Mouse (Mus musculus): ENCODE results near the gene Ppargc1a. TPM values are rescaled to one million over a fixed set of nuclear protein-coding genes. Genes with fewer than 3 reads are reported as not detected.

Ppargc1a gene
- polyA plus RNA-seq, 1 experiment from 2014 or later, result 2.7 TPM

DNA sequence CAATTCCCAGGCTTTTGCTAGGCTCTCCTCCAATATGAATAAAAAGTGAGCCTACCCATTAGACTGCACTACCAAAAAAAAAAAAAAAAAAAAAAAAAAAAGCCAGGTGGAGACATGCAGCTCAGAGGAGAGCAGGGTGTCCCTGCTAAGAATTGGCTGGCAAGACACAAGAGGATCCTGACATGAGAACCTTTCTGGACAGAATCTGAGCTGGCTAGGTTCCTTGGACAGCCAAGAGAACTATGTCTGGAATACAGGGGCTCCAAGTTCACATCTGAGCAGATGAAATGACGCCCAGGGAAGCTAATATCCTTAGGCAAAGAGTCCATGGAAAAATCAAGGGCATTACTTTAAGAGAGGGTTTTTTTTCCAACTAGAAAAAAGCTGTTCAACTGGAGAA lies 33.1 kb downstream of the Ppargc1a start:
- no peak overlapping the region for H3K4me2 ChIP-seq
- no peak overlapping the region for H3K4me3 ChIP-seq
- 68% methylated on average over 1 of the region's 1 CpGs for WGBS
- H3K9ac ChIP-seq, result no peak overlapping the region
- H3K27me3 ChIP-seq, result no peaks in the 10 kb centered on the region
- no peaks in the 10 kb centered on the region for H3K36me3 ChIP-seq
- ATAC-seq (ENCODE audit: insufficient number of reproducible peaks, low FRiP score, low TSS enrichment, low read depth), result no peak
- H3K27ac ChIP-seq, result no peak overlapping the region
- no peaks in the 10 kb centered on the region for H3K9me3 ChIP-seq
- H3K4me1 ChIP-seq, result no peaks in the 10 kb centered on the region

DNA sequence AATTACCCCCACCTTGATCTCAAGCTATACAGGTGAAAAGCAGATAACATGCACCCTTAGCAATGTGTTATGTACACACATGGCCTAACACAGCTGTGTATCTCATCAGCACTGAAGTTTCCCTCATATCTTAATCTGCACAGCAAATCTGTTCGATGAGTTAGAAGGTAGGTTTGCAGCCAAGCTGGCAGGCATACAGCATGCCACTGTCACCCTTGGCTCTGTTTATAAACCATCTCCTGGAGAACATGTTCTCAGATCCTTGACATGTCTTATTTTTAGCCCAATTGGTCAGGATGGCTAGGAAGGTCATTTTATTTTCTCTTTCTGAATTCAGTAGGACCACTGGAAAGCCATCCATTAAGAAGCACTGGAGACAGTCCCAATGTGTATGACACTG lies 36.2 kb downstream of the Ppargc1a start:
- Histone ChIP-seq H3K36me3 (no peaks in the 10 kb centered on the region), H3K4me3 (no peak overlapping the region), H3K9me3 (no peaks in the 10 kb centered on the region), H3K9ac (no peak overlapping the region), H3K4me1 (no peaks in the 10 kb centered on the region), H3K27me3 (no peaks in the 10 kb centered on the region), H3K4me2 (no peak overlapping the region), H3K27ac (no peak overlapping the region)
- no peak for ATAC-seq (ENCODE audit: insufficient number of reproducible peaks, low FRiP score, low TSS enrichment, low read depth)
- WGBS, result 77% methylated on average over 1 of the region's 1 CpGs

DNA sequence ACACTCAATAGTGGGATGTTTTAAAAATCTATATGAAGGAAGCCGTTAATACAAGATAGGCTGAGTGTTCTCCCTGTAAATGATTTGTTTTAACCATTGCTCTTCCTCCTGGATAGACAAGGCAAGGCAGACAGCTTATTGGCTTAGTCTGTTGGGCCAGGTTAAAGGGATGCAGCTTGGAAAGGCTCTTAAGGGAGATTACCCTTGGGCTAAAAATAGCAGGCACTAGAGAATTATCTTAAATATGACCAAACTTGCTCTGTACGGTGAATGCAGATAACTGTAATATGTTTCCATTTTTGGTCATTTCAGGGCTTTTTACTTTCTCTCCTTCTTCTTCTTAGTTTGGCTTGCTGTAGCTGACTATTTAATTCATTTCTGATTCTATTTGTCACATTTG lies 38.1 kb downstream of the Ppargc1a start:
- Histone ChIP-seq H3K27me3 (no peaks in the 10 kb centered on the region), H3K9ac (no peak overlapping the region), H3K4me3 (no peak overlapping the region), H3K27ac (no peak overlapping the region), H3K4me1 (no peaks in the 10 kb centered on the region), H3K9me3 (no peaks in the 10 kb centered on the region), H3K36me3 (no peaks in the 10 kb centered on the region), H3K4me2 (no peak overlapping the region)
- ATAC-seq (ENCODE audit: insufficient number of reproducible peaks, low FRiP score, low TSS enrichment, low read depth), result no peak
- 69% methylated on average over 2 of the region's 2 CpGs for WGBS

DNA sequence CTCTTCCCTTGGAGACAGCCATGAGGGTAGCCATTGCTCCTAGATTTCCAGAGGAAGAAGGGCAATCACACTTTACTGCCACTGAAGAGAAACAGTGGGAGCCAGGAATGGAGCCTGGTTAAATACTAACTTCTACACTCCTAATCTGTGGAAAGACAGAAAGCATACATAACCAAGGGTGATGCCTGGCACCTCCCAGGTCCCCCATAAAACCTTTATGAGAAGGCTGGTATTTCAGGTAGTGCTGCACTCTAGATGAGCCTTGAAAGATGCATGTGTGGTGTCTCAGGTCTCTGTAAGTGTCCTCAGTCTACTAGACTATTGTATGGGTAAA lies 39.4 kb downstream of the Ppargc1a start:
- no peak for ATAC-seq (ENCODE audit: insufficient number of reproducible peaks, low FRiP score, low TSS enrichment, low read depth)
- no peaks in the 10 kb centered on the region for H3K4me1 ChIP-seq

DNA sequence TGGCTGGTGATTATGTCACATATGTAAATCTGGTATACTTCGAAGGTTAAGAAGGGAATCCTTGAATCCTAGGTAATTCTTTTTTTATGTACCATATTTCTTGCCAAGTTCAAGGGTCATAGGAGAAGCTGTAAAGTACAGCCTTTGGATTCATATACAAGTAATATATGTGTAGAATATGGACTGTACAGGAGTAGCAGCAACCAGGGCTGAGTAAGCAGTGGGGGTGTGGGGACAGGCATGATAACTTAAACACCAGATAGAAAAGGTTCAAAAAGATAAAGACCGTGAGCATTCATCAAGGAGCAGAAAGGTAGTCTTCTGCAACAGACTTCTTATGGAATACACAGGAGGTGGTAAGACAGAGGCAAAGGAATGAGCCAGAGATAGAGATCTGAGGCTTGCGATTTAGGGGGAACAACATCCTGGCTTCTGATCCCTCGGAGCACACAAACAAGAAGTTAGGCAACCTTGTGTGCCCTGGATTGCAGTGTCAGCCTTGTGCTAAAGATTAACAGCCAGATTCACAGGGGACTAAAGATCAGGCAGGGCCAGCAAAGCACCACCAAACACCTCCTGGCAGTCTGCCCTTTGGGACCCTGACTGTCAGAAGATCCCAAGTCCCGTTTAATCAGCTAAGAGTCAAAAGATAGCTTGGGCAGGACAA lies 39.9 kb downstream of the Ppargc1a start:
- Histone ChIP-seq H3K27me3 (no peaks in the 10 kb centered on the region), H3K4me1 (no peaks in the 10 kb centered on the region), H3K4me2 (no peak overlapping the region), H3K4me3 (no peak overlapping the region), H3K9ac (no peak overlapping the region), H3K27ac (no peak overlapping the region), H3K36me3 (no peaks in the 10 kb centered on the region), H3K9me3 (no peaks in the 10 kb centered on the region)
- no peak for ATAC-seq (ENCODE audit: insufficient number of reproducible peaks, low FRiP score, low TSS enrichment, low read depth)
- 79% methylated on average over 5 of the region's 5 CpGs for WGBS

More for the DNA sequence above, 39.4 kb downstream of the Ppargc1a start:
- no peaks in the 10 kb centered on the region for H3K9me3 ChIP-seq
- no peak overlapping the region for H3K4me2 ChIP-seq
- H3K36me3 ChIP-seq, result no peaks in the 10 kb centered on the region
- no peak overlapping the region for H3K27ac ChIP-seq
- H3K4me3 ChIP-seq, result no peak overlapping the region
- H3K27me3 ChIP-seq, result no peaks in the 10 kb centered on the region
- no peak overlapping the region for H3K9ac ChIP-seq

DNA sequence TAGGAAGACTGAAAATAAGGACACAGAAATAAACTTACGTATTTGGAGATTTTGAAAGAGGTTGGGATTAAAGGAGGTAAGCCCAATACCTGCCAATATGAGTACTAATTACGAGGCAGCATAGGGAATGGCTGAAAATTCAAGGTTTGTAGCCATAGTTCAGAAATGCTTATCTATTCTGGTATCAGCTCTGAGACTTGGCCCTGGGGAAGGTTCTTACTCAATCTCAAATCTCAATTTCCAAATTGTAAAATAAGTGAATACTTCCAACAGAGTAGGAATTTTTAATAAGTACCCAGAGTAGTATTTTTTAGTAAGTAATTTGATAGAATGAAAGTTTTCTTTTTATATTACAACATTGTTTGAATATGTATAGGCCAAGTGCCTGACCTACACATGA lies 41.7 kb downstream of the Ppargc1a start:
- no peak overlapping the region for H3K4me2 ChIP-seq
- 86% methylated on average over 2 of the region's 2 CpGs for WGBS
- H3K27me3 ChIP-seq, result no peaks in the 10 kb centered on the region
- H3K36me3 ChIP-seq, result no peaks in the 10 kb centered on the region
- H3K4me1 ChIP-seq, result no peaks in the 10 kb centered on the region
- no peaks in the 10 kb centered on the region for H3K9me3 ChIP-seq
- ATAC-seq (ENCODE audit: insufficient number of reproducible peaks, low FRiP score, low TSS enrichment, low read depth), result no peak
- no peak overlapping the region for H3K9ac ChIP-seq
- H3K27ac ChIP-seq, result no peak overlapping the region
- no peak overlapping the region for H3K4me3 ChIP-seq

DNA sequence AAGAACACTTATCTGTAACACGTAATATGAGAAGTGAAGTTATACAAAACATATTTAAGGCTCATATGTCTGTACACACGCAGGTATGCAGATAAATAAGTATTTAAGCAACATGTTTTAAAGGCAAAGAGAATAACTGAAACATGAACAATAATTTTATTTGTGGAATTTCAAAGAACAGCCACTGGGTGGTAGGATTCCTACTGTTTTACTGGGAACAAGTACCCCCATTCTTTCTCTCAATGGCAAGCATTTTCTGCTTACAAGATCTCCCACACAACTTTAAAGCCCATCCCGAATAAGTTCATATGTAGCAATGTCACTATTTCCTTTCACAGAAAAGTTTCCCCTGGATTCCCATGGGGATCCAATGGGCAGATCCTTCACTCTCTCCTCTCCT lies 46.7 kb downstream of the Ppargc1a start:
- no peak overlapping the region for H3K4me3 ChIP-seq
- no peak overlapping the region for H3K9ac ChIP-seq
- H3K27me3 ChIP-seq, result no peaks in the 10 kb centered on the region
- no peaks in the 10 kb centered on the region for H3K36me3 ChIP-seq
- WGBS, result 79% methylated on average over 3 of the region's 3 CpGs
- no peaks in the 10 kb centered on the region for H3K9me3 ChIP-seq
- H3K4me1 ChIP-seq, result no peaks in the 10 kb centered on the region
- no peak overlapping the region for H3K27ac ChIP-seq
- no peak for ATAC-seq (ENCODE audit: insufficient number of reproducible peaks, low FRiP score, low TSS enrichment, low read depth)
- no peak overlapping the region for H3K4me2 ChIP-seq

DNA sequence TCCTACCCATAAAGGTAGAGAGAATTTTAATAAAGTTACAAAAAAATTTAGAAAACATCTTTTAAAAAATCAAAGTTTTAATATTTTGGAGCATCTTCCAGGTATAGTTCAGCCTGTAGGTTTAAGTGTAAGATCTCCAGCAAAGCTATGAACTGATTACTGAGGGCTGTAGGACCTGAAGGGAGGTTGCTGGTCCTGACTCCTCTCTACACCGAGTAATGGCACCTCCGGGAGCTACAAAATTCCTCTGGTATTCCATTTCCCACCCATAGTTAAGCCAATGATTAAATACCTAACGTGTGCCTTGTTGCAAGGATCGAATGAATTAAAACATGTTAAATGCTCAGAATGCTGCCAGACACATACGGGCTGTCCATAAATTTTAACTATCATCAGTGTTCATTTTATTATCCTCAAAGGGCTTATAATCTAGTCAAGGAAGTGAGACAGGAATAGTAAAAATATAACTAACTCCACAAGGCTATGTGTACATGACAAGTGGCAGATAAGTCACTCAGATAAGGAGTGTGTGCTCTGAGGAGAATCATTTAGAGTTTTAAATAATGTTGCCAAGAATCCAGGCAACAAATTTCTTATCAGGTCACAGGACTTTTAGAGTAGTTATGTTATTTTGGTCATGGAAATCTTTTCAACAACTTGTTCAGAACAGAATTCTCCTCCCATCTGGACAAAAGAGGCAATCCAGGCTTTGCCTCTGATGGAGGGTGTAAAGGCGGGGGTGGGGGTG lies 49.9 kb downstream of the Ppargc1a start:
- ATAC-seq (ENCODE audit: insufficient number of reproducible peaks, low FRiP score, low TSS enrichment, low read depth), result no peak
- Histone ChIP-seq H3K9me3 (no peaks in the 10 kb centered on the region), H3K36me3 (no peaks in the 10 kb centered on the region)

DNA sequence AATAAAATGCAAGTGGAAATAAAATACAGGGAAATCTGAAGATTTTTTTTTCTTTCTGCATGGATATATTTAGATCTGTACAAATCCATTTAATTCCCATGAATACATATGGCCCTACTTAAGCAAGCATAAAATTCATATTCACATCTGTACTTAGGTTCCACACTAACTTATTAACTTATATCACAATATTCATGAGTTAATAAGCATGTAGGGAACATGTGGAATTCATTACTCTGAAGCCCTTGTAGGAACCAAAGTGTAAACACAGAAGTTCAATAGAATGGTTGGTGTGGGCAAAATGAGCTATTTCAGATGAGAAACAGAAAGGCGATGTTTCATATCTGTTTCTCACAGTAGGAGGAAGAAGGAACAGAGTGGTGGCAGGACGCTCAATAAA lies 62.9 kb downstream of the Ppargc1a start:
- Histone ChIP-seq H3K4me2 (no peak overlapping the region), H3K9ac (no peak overlapping the region), H3K4me3 (no peak overlapping the region), H3K9me3 (no peaks in the 10 kb centered on the region), H3K36me3 (no peaks in the 10 kb centered on the region), H3K27ac (no peak overlapping the region), H3K27me3 (no peaks in the 10 kb centered on the region; the same call in 1 of the 2 replicates), H3K4me1 (no peaks in the 10 kb centered on the region; the same call in 1 of the 2 replicates)
- no peak for ATAC-seq (ENCODE audit: insufficient number of reproducible peaks, low FRiP score, low TSS enrichment, low read depth)
- WGBS, result 49% methylated on average over 2 of the region's 2 CpGs

More for the DNA sequence above, 49.9 kb downstream of the Ppargc1a start:
- H3K9ac ChIP-seq, result no peak overlapping the region
- no peaks in the 10 kb centered on the region for H3K4me1 ChIP-seq
- 32% methylated on average over 6 of the region's 6 CpGs for WGBS
- H3K4me2 ChIP-seq, result no peak overlapping the region
- H3K4me3 ChIP-seq, result no peak overlapping the region
- no peak overlapping the region for H3K27ac ChIP-seq
- no peaks in the 10 kb centered on the region for H3K27me3 ChIP-seq

DNA sequence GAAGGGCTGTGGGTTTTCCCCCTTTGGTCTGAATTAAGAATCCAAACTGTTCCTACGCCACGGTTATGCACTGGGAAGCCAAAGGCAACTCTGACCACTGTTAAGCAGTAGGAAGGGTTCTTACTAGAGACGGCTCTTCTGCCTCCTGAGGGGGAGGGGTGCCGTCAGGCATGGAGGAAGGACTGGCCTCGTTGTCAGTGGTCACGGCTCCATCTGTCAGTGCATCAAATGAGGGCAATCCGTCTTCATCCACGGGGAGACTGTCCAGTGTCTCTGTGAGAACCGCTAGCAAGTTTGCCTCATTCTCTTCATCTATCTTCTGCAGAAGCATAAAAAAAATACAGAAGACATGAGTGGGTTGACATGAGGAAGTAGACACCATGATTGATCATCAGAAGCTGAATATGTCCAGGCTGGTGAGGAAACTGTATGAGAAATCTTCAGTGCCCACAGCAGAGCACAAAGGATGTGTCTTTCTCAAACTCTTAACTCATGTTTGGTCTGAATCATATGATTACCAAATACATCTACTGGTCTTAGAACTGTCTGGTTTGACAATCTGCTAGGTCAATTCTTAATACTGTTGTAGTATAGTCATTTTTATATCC lies 69.5 kb downstream of the Ppargc1a start:
- H3K4me1 ChIP-seq, result no peaks in the 10 kb centered on the region
- H3K4me2 ChIP-seq, result no peak overlapping the region
- H3K36me3 ChIP-seq, result no peaks in the 10 kb centered on the region
- no peaks in the 10 kb centered on the region for H3K9me3 ChIP-seq
- WGBS, result 41% methylated on average over 9 of the region's 9 CpGs
- no peak overlapping the region for H3K27ac ChIP-seq
- H3K4me3 ChIP-seq, result no peak overlapping the region
- no peaks in the 10 kb centered on the region for H3K27me3 ChIP-seq
- ATAC-seq (ENCODE audit: insufficient number of reproducible peaks, low FRiP score, low TSS enrichment, low read depth), result no peak
- H3K9ac ChIP-seq, result no peak overlapping the region

DNA sequence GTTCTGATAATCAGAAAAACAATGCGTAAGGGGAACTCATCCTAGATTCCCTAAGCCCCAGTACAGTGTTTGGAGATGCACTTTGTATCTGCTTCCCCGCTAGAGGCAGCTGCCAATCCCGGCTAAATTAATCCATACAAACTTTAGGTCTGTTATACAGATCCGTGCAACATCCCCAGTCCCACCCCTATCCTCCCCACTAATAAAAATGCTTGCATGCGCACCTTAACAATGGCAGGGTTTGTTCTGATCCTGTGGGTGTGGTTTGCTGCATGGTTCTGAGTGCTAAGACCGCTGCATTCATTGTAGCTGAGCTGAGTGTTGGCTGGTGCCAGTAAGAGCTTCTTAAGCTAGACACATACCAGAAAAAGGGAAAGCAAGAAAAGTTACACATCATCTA lies 72.1 kb downstream of the Ppargc1a start:
- no peaks in the 10 kb centered on the region for H3K36me3 ChIP-seq
- H3K4me1 ChIP-seq, result no peaks in the 10 kb centered on the region
- no peaks in the 10 kb centered on the region for H3K27me3 ChIP-seq
- no peaks in the 10 kb centered on the region for H3K9me3 ChIP-seq
- ATAC-seq (ENCODE audit: insufficient number of reproducible peaks, low FRiP score, low TSS enrichment, low read depth), result no peak
- no peak overlapping the region for H3K9ac ChIP-seq
- H3K4me3 ChIP-seq, result no peak overlapping the region
- no peak overlapping the region for H3K27ac ChIP-seq
- WGBS, result 79% methylated on average over 6 of the region's 6 CpGs
- no peak overlapping the region for H3K4me2 ChIP-seq

DNA sequence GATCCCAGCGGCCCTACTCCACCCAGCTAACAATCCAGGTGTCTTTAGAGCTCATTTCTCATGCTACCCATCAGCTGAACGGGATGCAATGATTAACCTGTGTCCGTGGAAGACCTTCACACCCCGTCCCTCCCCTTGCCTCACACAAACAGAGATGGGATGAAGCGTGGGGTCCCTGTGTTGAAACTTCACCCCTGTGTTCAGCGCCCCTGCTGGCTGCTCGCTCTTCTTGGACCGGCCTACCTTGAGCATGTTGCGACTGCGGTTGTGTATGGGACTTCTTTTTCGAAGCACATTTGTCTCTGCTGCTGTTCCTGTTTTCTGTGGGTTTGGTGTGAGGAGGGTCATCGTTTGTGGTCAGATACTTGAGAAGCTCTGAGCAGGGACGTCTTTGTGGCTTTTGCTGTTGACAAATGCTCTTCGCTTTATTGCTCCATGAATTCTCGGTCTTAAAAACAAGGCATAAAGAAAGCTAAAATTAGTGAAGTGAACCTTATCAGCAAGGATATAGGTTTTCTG lies 73.1 kb downstream of the Ppargc1a start:
- 70% methylated on average over 15 of the region's 15 CpGs for WGBS
- no peaks in the 10 kb centered on the region for H3K36me3 ChIP-seq
- no peak for ATAC-seq (ENCODE audit: insufficient number of reproducible peaks, low FRiP score, low TSS enrichment, low read depth)
- no peak overlapping the region for H3K4me2 ChIP-seq
- H3K9ac ChIP-seq, result no peak overlapping the region
- H3K4me1 ChIP-seq, result no peaks in the 10 kb centered on the region
- no peak overlapping the region for H3K27ac ChIP-seq
- no peak overlapping the region for H3K4me3 ChIP-seq
- H3K27me3 ChIP-seq, result no peaks in the 10 kb centered on the region
- H3K9me3 ChIP-seq, result no peaks in the 10 kb centered on the region
